ENCODE assay signal across 18 mouse cellular contexts in the genomic region with DNA sequence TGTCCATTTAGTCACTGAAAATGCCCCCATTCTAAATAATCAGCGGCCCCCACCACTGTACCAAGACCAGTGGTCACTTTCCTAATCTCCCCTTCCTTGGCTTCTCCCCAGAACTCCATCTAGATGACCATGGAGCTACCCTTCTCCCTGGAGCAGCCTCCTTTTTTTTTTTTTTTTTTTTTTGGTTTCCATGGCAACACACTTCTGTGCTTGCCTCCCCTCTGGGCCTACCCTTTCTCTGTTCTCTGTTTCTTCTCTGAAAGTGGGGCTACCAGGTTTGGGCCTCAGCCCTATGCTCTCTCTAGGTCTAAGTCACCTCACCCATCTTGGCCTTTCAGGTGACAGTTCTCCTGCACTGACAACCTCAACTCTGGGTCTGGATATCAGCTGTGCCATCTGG. TPM values are rescaled to one million over a fixed set of nuclear protein-coding genes. Genes with fewer than 3 reads are reported as not detected.
DNase-seq lines count a peak whose midpoint lies in the region; ATAC-seq and TF ChIP-seq lines count a peak whose summit lies in the region.
"Had no signal": no experiment of that assay in that cellular context is flagged by ENCODE, and none has a peak within 500 bp of the region (broad histone marks: within the 10 kb centered on the region; RNA-seq: fewer than 3 reads in every experiment).

No protein-coding gene starts in this region.

- no peak for TF ChIP-seq CTCF in forebrain, postnatal 0 days (IDR thresholded peaks at IDR 0.05; ENCODE audit: low read depth)

- WGBS in hindbrain, embryonic 10.5 days = 73% methylated on average over 1 of the region's 1 CpGs
- 67% methylated on average over 1 of the region's 1 CpGs for WGBS in hindbrain, embryonic 14.5 days
- 81% methylated on average over 1 of the region's 1 CpGs for WGBS in neural tube, embryonic 12.5 days
- WGBS in forebrain, postnatal 0 days = 73% methylated on average over 1 of the region's 1 CpGs

- no peak overlapping the region for H3K4me2 ChIP-seq in hindbrain, embryonic 14.5 days (replicated peaks)
- H3K4me2 ChIP-seq in neural tube, embryonic 12.5 days (replicated peaks) = no peak overlapping the region
- no peak overlapping the region for H3K4me2 ChIP-seq in forebrain, postnatal 0 days (ENCODE audit: low read depth)
- H3K4me2 ChIP-seq: stomach, embryonic 15.5 days had no signal

- H3K9me3 ChIP-seq in hindbrain, embryonic 10.5 days = no peaks in the 10 kb centered on the region
- H3K9me3 ChIP-seq in hindbrain, embryonic 14.5 days (ENCODE audit: control insufficient read depth, low read length) = no peaks in the 10 kb centered on the region
- H3K9me3 ChIP-seq in neural tube, embryonic 12.5 days = no peaks in the 10 kb centered on the region
- no peaks in the 10 kb centered on the region for H3K9me3 ChIP-seq in forebrain, postnatal 0 days (ENCODE audit: low read length)
- H3K9me3 ChIP-seq: stomach, embryonic 15.5 days had no signal

- no peak overlapping the region for H3K9ac ChIP-seq in hindbrain, embryonic 14.5 days
- no peak overlapping the region for H3K9ac ChIP-seq in neural tube, embryonic 12.5 days
- no peak overlapping the region for H3K9ac ChIP-seq in forebrain, postnatal 0 days
- H3K9ac ChIP-seq: stomach, embryonic 15.5 days had no signal

- H3K27me3 ChIP-seq in hindbrain, embryonic 10.5 days (ENCODE audit: insufficient read depth, poor library complexity, severe bottlenecking) = peaks cover 12% of the 10 kb centered on the region; the same call in 1 of the 2 replicates
- 0 out of 2 replicates have a peak, but pooled peaks cover 4% of the 10 kb centered on the region for H3K27me3 ChIP-seq in hindbrain, embryonic 14.5 days (ENCODE audit: control insufficient read depth, insufficient read depth, low read length)
- 0 out of 2 replicates have a peak, but pooled peaks cover 1% of the 10 kb centered on the region for H3K27me3 ChIP-seq in neural tube, embryonic 12.5 days (replicated peaks)
- no peaks in the 10 kb centered on the region for H3K27me3 ChIP-seq in forebrain, postnatal 0 days (ENCODE audit: insufficient read depth, low read length)
- H3K27me3 ChIP-seq: stomach, embryonic 15.5 days had no signal

- H3K36me3 ChIP-seq in hindbrain, embryonic 10.5 days = no peaks in the 10 kb centered on the region
- H3K36me3 ChIP-seq in hindbrain, embryonic 14.5 days (replicated peaks; ENCODE audit: control insufficient read depth, insufficient read depth) = no peaks in the 10 kb centered on the region
- H3K36me3 ChIP-seq in neural tube, embryonic 12.5 days = no peaks in the 10 kb centered on the region
- H3K36me3 ChIP-seq in forebrain, postnatal 0 days (ENCODE audit: insufficient read depth) = no peaks in the 10 kb centered on the region
- H3K36me3 ChIP-seq: stomach, embryonic 15.5 days had no signal

- no peak for ATAC-seq in hindbrain, embryonic 14.5 days (ENCODE audit: low FRiP score)
- 0 out of 2 replicates have a peak, but pooled peaks have one; percentile 28 for ATAC-seq in neural tube, embryonic 12.5 days (ENCODE audit: low FRiP score, low read depth)
- peak; percentile 47; the same call in 1 of the 2 replicates for ATAC-seq in forebrain, postnatal 0 days
- ATAC-seq: lung, postnatal 0 days had no signal

- no peak for DNase-seq in hindbrain, embryonic 10.5 days (ENCODE audit: low spot score)
- no peak for DNase-seq in hindbrain, embryonic 14.5 days (ENCODE audit: low spot score)
- DNase-seq in neural tube, embryonic 10.5 days (ENCODE audit: extremely low spot score, low spot score) = no peak
- peak; percentile 48 for DNase-seq in forebrain, postnatal 0 days
- no peak for DNase-seq in embryo, embryonic 10.5 days (ENCODE audit: low spot score)
- no peak for DNase-seq in urinary bladder, postnatal 4 days (ENCODE audit: low spot score in 2 of 2)
- DNase-seq in cerebellum, postnatal 4 days (ENCODE audit: low spot score in 2 of 2) = no peak
- DNase-seq: adrenal gland, adult 2 months; cerebellum, adult 8-10 months; kidney, adult 18-20 months; kidney, postnatal 10 days; layer of hippocampus, postnatal 36 days; liver; right cerebral cortex, postnatal 25 days; thymus, adult 18-20 months had no signal

- H3K4me3 ChIP-seq in hindbrain, embryonic 10.5 days = no peak overlapping the region
- no peak overlapping the region for H3K4me3 ChIP-seq in hindbrain, embryonic 14.5 days (replicated peaks; ENCODE audit: low read length)
- no peak overlapping the region for H3K4me3 ChIP-seq in neural tube, embryonic 12.5 days
- no peak overlapping the region for H3K4me3 ChIP-seq in forebrain, postnatal 0 days (ENCODE audit: low read depth, low read length)
- H3K4me3 ChIP-seq: stomach, embryonic 15.5 days had no signal

- H3K4me1 ChIP-seq in hindbrain, embryonic 10.5 days (replicated peaks) = peaks cover 28% of the 10 kb centered on the region
- H3K4me1 ChIP-seq in hindbrain, embryonic 14.5 days (replicated peaks; ENCODE audit: control insufficient read depth, insufficient read depth, low read length) = peaks cover 23% of the 10 kb centered on the region
- peaks cover 13% of the 10 kb centered on the region for H3K4me1 ChIP-seq in neural tube, embryonic 12.5 days
- H3K4me1 ChIP-seq in forebrain, postnatal 0 days (ENCODE audit: insufficient read depth) = peaks cover 25% of the 10 kb centered on the region
- H3K4me1 ChIP-seq: stomach, embryonic 15.5 days had no signal

- peak overlapping the region; percentile 84 for H3K27ac ChIP-seq in hindbrain, embryonic 10.5 days
- H3K27ac ChIP-seq in hindbrain, embryonic 14.5 days = no peak overlapping the region
- 0 out of 2 replicates have a peak overlapping the region, but pooled peaks have one; percentile 4 for H3K27ac ChIP-seq in neural tube, embryonic 12.5 days
- H3K27ac ChIP-seq in forebrain, postnatal 0 days (ENCODE audit: low read depth, low read length) = no peak overlapping the region
- H3K27ac ChIP-seq: stomach, embryonic 15.5 days had no signal

RNA-seq across cellular contexts. Expression of a gene that starts 59.2 kb away (rescaled TPM):
- polyA plus RNA-seq in hindbrain, embryonic 10.5 days (2016; fragmentation: Nextera tagmentation; extraction: Ambion mirVana) = 17.7 and 17.8 TPM in 2 replicates
- polyA plus RNA-seq in hindbrain, embryonic 14.5 days (2014; fragmentation: Nextera tagmentation; extraction: Ambion mirVana) = 26.7 and 29.6 TPM in 2 replicates
- polyA plus RNA-seq in neural tube, embryonic 12.5 days (2016; fragmentation: Nextera tagmentation; extraction: Ambion mirVana) = 23.1 and 24.5 TPM in 2 replicates
- 34.6 and 41.0 TPM in 2 replicates for total RNA-seq in forebrain, postnatal 0 days (2014; rRNA removed)
- 16.4 and 21.5 TPM in 2 replicates for polyA plus RNA-seq in forebrain, postnatal 0 days (2015; fragmentation: Nextera tagmentation; extraction: Ambion mirVana)

Comparison
In these comparisons a context has a peak if more than half of its experiments do, and no peak if none do; other contexts are left out.
1. H3K27ac ChIP-seq: peak in hindbrain, embryonic 10.5 days (single experiment) and neural tube, embryonic 12.5 days (single experiment); none in hindbrain, embryonic 14.5 days (single experiment) and forebrain, postnatal 0 days (single experiment).